Mouse (Mus musculus) cerebellum, adult 8-10 months (tissue): ENCODE measurements at regions not wholly inside any gene's neighbourhood (a gene's known extent, or its start where the extent isn't known, plus 50 kb on each side); places are given as distances from the start of the nearest gene placed in this dataset.
A peak's percentile ranks its signal among the peaks of the same experiment; 100 is the strongest.

Source experiments
- DNase-seq: peaks from one replicate; pipeline ENCODE4 v3.0.0; 2022

DNA sequence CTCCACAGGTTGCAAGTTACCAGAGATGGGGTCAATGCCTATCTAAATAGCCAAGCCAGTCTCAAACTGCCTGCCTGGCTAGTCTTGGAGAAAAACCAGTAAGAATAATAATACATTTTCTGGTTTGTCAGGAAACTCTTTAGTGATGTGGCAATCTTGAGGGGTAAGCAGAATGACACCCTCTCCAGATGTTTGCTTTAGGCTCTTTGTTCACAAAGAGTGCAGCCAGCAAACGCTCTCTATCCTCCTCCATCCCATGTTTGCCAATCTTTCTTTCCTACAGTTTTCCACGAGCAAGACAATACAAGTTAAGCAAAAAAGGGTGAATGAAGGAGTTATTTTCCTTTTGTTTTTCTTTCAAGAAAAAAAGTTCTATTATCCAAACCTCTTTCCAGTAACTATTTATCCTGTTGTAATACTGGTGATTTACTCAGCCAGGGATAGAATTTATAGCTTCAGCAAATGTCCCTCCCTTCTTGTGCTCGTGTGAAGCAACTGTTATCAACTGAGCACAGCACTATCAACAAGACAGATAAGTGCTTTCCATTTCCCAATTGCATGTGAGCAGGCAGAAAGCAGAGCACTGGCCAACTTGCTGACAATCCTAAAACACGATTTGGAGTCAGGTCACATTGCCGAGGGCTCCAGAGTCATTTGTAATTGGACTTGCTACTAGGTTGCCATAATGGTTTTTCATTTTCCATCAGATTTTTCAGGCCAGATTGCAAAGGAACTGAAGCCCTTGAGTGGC lies 873.5 kb downstream of the Rapgef2 start:
- no peak for DNase-seq

- no peak for DNase-seq
Observed at GRCm38 (mm10) chr3:78411395-78411794, 874.9 kb downstream of the Rapgef2 start.

DNA sequence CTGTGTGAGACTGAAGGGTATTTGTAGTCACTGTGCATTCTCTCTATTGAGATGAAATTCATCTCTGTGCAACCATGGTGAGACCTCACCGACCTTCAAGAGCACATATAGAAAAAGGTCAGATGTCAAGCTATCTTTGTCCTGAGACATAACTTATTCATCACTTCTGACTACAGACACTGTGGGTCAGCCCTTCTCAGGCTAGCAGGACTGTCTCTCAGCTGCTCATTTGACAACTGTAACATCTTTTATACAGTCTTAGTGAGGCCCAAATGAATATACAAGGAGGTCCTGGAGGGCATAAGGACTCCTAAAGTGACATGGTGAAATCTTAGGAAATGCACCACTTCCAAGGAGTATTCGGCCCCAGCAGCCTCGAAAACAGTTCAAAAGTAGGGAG lies 877.1 kb downstream of the Rapgef2 start:
- no peak for DNase-seq

DNA sequence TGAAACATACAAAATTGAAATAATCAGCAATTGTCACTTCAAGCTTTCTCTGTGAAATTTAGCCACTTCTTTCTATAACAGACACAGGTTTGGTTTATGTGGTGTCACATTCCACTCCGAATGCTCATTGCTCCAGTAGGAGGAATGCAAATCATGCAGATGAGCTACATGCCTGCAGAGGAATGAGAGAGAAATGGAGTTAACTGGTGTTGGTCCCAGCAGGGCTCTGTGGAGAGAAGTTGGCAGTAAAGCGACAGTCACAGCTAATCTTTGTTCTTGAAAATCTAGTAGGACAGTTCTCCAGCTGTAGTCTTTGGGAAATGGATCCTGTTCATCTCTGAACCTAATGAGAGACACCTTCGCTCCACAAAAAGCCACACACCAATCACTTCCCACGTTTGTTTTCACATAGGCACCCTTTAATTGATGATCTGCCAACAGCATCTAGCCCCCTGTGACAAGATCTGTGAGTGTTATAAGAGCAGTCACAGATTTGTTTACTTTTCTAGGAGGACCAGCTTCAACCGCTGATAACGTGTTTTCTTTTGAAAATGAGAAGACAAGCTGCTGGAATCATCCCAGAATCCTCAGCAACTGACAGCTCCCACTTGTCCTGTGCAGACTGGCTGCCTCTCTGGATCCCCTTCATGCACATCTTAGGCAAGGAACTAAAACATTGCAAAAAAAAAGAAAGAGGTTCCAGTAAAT lies 880.4 kb downstream of the Rapgef2 start:
- DNase-seq: no peak

DNA sequence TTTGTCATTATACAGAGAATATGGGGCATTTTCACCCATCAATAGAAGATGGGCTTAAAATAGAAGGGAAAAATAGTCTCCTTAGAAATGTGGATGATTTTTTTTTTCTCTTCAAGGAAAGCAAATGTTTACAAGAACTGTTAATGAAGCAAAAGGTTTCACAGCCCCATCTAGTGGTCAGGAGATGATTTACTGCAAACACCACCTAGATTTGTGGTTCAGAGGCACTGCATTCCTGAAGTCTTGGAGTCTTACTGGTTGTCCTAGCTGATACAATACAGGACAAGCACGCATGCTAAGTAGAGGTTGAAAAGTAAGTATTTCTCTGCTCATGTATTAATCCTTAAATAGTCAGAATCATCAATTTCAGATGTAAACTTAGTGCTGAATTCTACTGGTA lies 927.9 kb downstream of the Rapgef2 start:
- peak; percentile 19 for DNase-seq

DNA sequence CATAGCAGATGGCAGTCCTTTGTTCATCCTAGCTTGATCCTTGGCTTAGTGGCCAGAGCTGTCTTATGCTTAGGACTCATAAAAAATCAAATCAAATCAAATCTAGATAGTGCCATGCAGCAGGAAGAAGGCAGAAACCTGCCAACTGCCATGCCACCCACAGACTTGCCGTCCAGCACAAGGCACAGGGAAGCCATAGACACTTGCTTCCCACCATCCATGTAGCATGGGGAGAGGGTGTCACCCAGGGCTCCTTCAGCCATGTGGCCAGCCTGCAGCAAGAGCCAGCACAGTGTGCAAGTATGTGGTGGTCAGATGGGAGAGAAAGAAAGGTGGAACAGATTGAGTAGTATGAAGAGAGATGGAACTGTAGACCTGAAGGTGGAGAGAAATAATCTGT lies 946.4 kb downstream of the Rapgef2 start:
- no peak for DNase-seq

- DNase-seq: no peak
Observed at GRCm38 (mm10) chr3:78311630-78312406, 974.5 kb downstream of the Rapgef2 start.

- DNase-seq: no peak
Observed at GRCm38 (mm10) chr3:78300506-78300905, 985.8 kb downstream of the Rapgef2 start.

DNA sequence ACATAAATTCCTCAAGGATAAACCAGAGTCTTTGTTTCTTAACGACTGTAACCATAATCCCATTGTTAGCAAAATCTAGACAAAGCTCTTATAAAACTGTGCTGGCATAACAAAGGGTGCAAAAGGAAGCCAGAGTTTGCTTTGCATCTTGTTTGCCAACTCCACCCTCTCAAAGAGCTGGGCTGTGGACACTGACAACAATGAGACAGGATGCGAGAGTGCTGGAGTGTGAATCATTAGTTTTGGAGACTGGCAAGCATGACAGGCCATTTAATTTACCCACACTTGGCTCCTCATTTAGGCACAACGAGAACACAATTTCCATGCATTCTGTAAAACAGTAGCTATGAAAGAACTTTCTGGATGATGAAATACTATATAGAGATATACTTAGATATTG lies 994.4 kb downstream of the Rapgef2 start:
- no peak for DNase-seq

GRCm38 (mm10) chr3:78284071-78284470 lies 1002.2 kb downstream of the Rapgef2 start:
- DNase-seq: no peak

DNA sequence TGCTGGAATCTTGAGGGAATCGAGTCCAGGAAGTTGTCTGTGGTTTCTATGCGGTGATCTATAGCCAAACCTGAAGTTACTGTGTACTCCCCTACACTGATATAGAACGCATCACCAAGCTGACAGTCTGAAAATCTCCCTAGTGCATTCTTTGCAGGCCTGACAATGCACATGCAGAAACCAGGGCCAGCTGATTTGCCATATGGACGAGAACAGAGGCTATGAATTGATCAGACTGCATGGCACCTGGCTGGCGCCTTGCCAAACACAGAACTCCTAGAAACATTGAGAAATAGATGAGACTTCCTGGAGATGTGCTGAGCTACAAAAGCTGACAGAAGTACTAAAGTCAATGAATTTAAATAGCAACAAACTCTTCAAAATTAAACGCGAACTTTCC lies 1049.4 kb downstream of the Rapgef2 start:
- DNase-seq: no peak

- no peak for DNase-seq
Observed at GRCm38 (mm10) chr3:78209729-78210128, 1076.6 kb downstream of the Rapgef2 start.

- DNase-seq: no peak
Observed at GRCm38 (mm10) chr3:78162601-78163000, 1123.7 kb downstream of the Rapgef2 start.

- DNase-seq: peak; percentile 4
Observed at GRCm38 (mm10) chr3:78158450-78158849, 1127.9 kb downstream of the Rapgef2 start.
